Mouse (Mus musculus) C2C12 (cell line): ENCODE measurements around the gene Tenm4. TPM values are rescaled to one million over a fixed set of nuclear protein-coding genes. Genes with fewer than 3 reads are reported as not detected.

Source experiments
- H3K27me3 ChIP-seq: one replicate; pipeline ENCODE4 v1.6.1; 2011; ENCODE audit not compliant: control insufficient read depth, insufficient read depth, insufficient read length
- H3K36me3 ChIP-seq: one replicate; pipeline ENCODE4 v1.6.1; 2011; ENCODE audit not compliant: control insufficient read depth, insufficient read depth
- H3K4me3 ChIP-seq: one replicate; pipeline ENCODE4 v1.5.1; 2011; ENCODE audit warnings: mild to moderate bottlenecking, control low read depth; ENCODE audit not compliant: poor library complexity, insufficient read depth, severe bottlenecking
- H3K79me2 ChIP-seq: one replicate; pipeline ENCODE4 v1.6.1; 2011; ENCODE audit not compliant: control insufficient read depth, insufficient read depth
- H3K79me3 ChIP-seq: one replicate; pipeline ENCODE4 v1.6.1; 2011; ENCODE audit warnings: low read depth, control low read depth
- H3ac ChIP-seq: one replicate; pipeline ENCODE3; 2011; ENCODE audit warnings: low read depth; ENCODE audit not compliant: control insufficient read depth, insufficient read length
- CEBPB ChIP-seq: IDR thresholded peaks from one replicate; pipeline ENCODE4 v1.6.1; 2011; ENCODE audit warnings: low read depth, mild to moderate bottlenecking, control low read depth, moderate library complexity
- CTCF ChIP-seq: IDR thresholded peaks from one replicate; pipeline ENCODE4 v1.5.1; 2011; ENCODE audit not compliant: control insufficient read depth, insufficient read depth, insufficient read length
- FOSL1 ChIP-seq: IDR thresholded peaks from one replicate; pipeline ENCODE4 v1.8.0; 2011; ENCODE audit warnings: mild to moderate bottlenecking, low read length; ENCODE audit not compliant: poor library complexity, insufficient read depth, severe bottlenecking
- MAX ChIP-seq: IDR thresholded peaks from one replicate; pipeline ENCODE4 v1.6.1; 2011; ENCODE audit warnings: mild to moderate bottlenecking, control low read depth
- MYOD1 ChIP-seq: IDR thresholded peaks from one replicate; pipeline ENCODE4 v1.6.1; 2011; ENCODE audit warnings: low read depth; ENCODE audit not compliant: control insufficient read depth, insufficient read length
- MYOG ChIP-seq: IDR thresholded peaks from one replicate; pipeline ENCODE4 v1.6.1; 2011; ENCODE audit not compliant: control insufficient read depth, insufficient read length; ENCODE audit errors: extremely low read depth
- USF1 ChIP-seq: IDR thresholded peaks from one replicate; pipeline ENCODE4 v1.6.1; 2011; ENCODE audit warnings: low read depth, mild to moderate bottlenecking, control low read depth, moderate library complexity
- polyA plus RNA-seq: library from polyadenylated mRNA; unstranded; fragments of >200 nt; fragmentation: generic; extraction: Trizol; gene quantifications from one replicate; pipeline ENCODE4 v1.2.1, GENCODE M21; 2012; ENCODE audit warnings: missing spikeins

Gene Tenm4
- polyA plus RNA-seq, 1 experiment, result 0.71 TPM

- H3K27me3 ChIP-seq, result no peaks in the 10 kb centered on the region
- no peak overlapping the region for H3ac ChIP-seq
- no peaks in the 10 kb centered on the region for H3K36me3 ChIP-seq
- TF ChIP-seq FOSL1 (no peak), CTCF (no peak), CEBPB (no peak), MAX (no peak), MYOG (no peak), MYOD1 (no peak), USF1 (no peak)
- H3K4me3 ChIP-seq, result no peak overlapping the region
- H3K79me3 ChIP-seq, result no peaks in the 10 kb centered on the region
- H3K79me2 ChIP-seq, result no peaks in the 10 kb centered on the region
Observed at GRCm38 (mm10) chr7:96864894-96865722, 694.1 kb downstream of the Tenm4 start.

DNA sequence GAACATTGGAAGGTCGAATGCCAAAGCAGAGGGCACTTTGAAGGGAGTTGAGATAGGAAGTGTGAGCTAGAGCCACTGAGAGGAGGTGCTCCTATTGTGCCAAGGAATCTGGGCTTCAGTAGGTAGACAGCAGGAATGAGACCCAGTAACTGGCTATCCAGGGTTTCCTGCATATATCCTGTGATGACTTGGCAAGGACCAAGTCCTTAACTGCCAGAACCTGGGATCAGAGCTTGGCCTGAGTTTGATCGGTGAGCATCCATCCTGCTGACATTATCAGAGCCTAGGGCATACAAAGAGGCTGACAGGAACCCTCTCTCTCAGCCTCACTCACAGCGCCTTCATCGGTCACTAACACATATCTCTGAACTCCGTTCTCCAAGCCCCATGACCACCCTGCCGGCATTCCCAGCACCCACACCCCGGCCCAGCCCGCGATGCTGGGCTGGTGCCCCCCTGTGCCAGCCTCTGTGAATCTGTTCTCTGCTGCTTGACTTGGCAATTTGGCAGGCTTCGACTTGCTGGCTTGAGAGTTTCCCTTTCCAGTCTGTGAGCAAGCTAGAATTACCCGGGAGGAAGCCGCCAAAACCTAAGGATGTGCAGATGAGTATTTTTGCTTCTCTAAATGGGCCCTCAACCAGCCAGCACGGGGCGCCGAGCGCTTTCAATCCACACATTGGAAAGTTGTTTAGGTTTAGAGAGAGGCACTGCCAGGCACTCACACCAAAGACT lies 698.2 kb downstream of the Tenm4 start:
- Histone ChIP-seq H3ac (no peak overlapping the region), H3K79me2 (no peaks in the 10 kb centered on the region), H3K27me3 (no peaks in the 10 kb centered on the region), H3K36me3 (no peaks in the 10 kb centered on the region), H3K4me3 (no peak overlapping the region), H3K79me3 (no peaks in the 10 kb centered on the region)
- TF ChIP-seq MYOD1 (no peak), USF1 (no peak), MYOG (no peak), MAX (no peak), CEBPB (no peak), FOSL1 (no peak), CTCF (no peak)

- no peaks in the 10 kb centered on the region for H3K79me2 ChIP-seq
- no peaks in the 10 kb centered on the region for H3K36me3 ChIP-seq
- no peak overlapping the region for H3ac ChIP-seq
- H3K4me3 ChIP-seq, result no peak overlapping the region
- H3K79me3 ChIP-seq, result no peaks in the 10 kb centered on the region
- TF ChIP-seq FOSL1 (no peak), USF1 (no peak), CEBPB (no peak), MYOG (no peak), MAX (no peak)
- H3K27me3 ChIP-seq, result no peaks in the 10 kb centered on the region
Observed at GRCm38 (mm10) chr7:96870473-96870872, 699.4 kb downstream of the Tenm4 start.

GRCm38 (mm10) chr7:96871031-96871430 lies 700.0 kb downstream of the Tenm4 start:
- H3K36me3 ChIP-seq, result no peaks in the 10 kb centered on the region

GRCm38 (mm10) chr7:96878511-96879276 lies 707.6 kb downstream of the Tenm4 start:
- TF ChIP-seq FOSL1 (no peak), MYOD1 (no peak), USF1 (no peak), CTCF (no peak), MAX (no peak), MYOG (no peak), CEBPB (no peak)
- no peaks in the 10 kb centered on the region for H3K27me3 ChIP-seq
- H3K79me2 ChIP-seq, result no peaks in the 10 kb centered on the region
- no peaks in the 10 kb centered on the region for H3K79me3 ChIP-seq
- H3ac ChIP-seq, result no peak overlapping the region
- no peaks in the 10 kb centered on the region for H3K36me3 ChIP-seq
- no peak overlapping the region for H3K4me3 ChIP-seq

More at GRCm38 (mm10) chr7:96871031-96871430, 700.0 kb downstream of the Tenm4 start:
- H3K27me3 ChIP-seq, result no peaks in the 10 kb centered on the region
- no peak for TF ChIP-seq CTCF
- H3K79me3 ChIP-seq, result no peaks in the 10 kb centered on the region
- no peak overlapping the region for H3K4me3 ChIP-seq
- no peak overlapping the region for H3ac ChIP-seq
- no peaks in the 10 kb centered on the region for H3K79me2 ChIP-seq
